Mouse (Mus musculus): ENCODE results near the gene Cep162. TPM values are rescaled to one million over a fixed set of nuclear protein-coding genes. Genes with fewer than 3 reads are reported as not detected.

The Cep162 gene
- 1.2 TPM for polyA plus RNA-seq (2015; fragmentation: Illumina TruSeq; extraction: RNeasy Lipid Tissue Mini Kit (QIAGEN cat#74804); ENCODE audit: insufficient read depth, low read depth, low replicate concordance)

GRCm38 (mm10) chr9:87254903-87255695 lies at the start of gene Cep162:
TSS of gene Cep162 (minus strand) at chr9:87255536.

GRCm38 (mm10) chr9:87144106-87144505 lies 111.2 kb downstream of the Cep162 start, which contains the start of gene Mrap2:
TSS of gene Mrap2 (plus strand) at chr9:87144306.

Other genes starting within 250 kb of the Cep162 start
- gene Ripply2, start 240.0 kb downstream of the Cep162 start, polyA plus RNA-seq (2015; fragmentation: Illumina TruSeq; extraction: RNeasy Lipid Tissue Mini Kit (QIAGEN cat#74804); ENCODE audit: insufficient read depth, low read depth, low replicate concordance) = not detected
- 10.9 TPM for gene Cyb5r4, start 233.5 kb downstream of the Cep162 start, polyA plus RNA-seq (2015; fragmentation: Illumina TruSeq; extraction: RNeasy Lipid Tissue Mini Kit (QIAGEN cat#74804); ENCODE audit: insufficient read depth, low read depth, low replicate concordance)
- not detected for gene Mrap2, start 111.2 kb downstream of the Cep162 start, polyA plus RNA-seq (2015; fragmentation: Illumina TruSeq; extraction: RNeasy Lipid Tissue Mini Kit (QIAGEN cat#74804); ENCODE audit: insufficient read depth, low read depth, low replicate concordance)